Mouse (Mus musculus): Measurements from ENCODE around the gene Clic1.
A peak's percentile ranks its signal among the peaks of the same experiment; 100 is the strongest.

Gene Clic1

GRCm38 (mm10) chr17:35092403-35093198 is 42.8 kb downstream of the Clic1 start:
- no peak for DNase-seq (ENCODE audit: low read depth, low spot score)

GRCm38 (mm10) chr17:35094475-35095365 is 45.0 kb downstream of the Clic1 start:
- DNase-seq (ENCODE audit: low read depth, low spot score) = no peak

- DNase-seq (ENCODE audit: low read depth, low spot score) = no peak
These were observed 46.8 kb downstream of the Clic1 start for GRCm38 (mm10) chr17:35096597-35096996.

- DNase-seq (ENCODE audit: low read depth, low spot score) = no peak
These were observed 47.4 kb downstream of the Clic1 start for GRCm38 (mm10) chr17:35097164-35097655.

- DNase-seq (ENCODE audit: low read depth, low spot score) = no peak
These were observed 50.5 kb downstream of the Clic1 start for GRCm38 (mm10) chr17:35100196-35100765.

GRCm38 (mm10) chr17:35101161-35101560 is 51.4 kb downstream of the Clic1 start:
- no peak for DNase-seq (ENCODE audit: low read depth, low spot score)

- DNase-seq (ENCODE audit: low read depth, low spot score) = no peak
These were observed 52.5 kb downstream of the Clic1 start for GRCm38 (mm10) chr17:35102299-35102698.

GRCm38 (mm10) chr17:35103221-35103690 is 53.5 kb downstream of the Clic1 start:
- peak; percentile 23 for DNase-seq (ENCODE audit: low read depth, low spot score)

- DNase-seq (ENCODE audit: low read depth, low spot score) = no peak
These were observed 54.3 kb downstream of the Clic1 start for GRCm38 (mm10) chr17:35104079-35104478.

GRCm38 (mm10) chr17:35104754-35105153 is 55.0 kb downstream of the Clic1 start:
- DNase-seq (ENCODE audit: low read depth, low spot score) = no peak

GRCm38 (mm10) chr17:35105740-35106389 is 56.1 kb downstream of the Clic1 start:
- DNase-seq (ENCODE audit: low read depth, low spot score) = no peak

- DNase-seq (ENCODE audit: low read depth, low spot score) = no peak
These were observed 56.8 kb downstream of the Clic1 start for GRCm38 (mm10) chr17:35106522-35106921.

- no peak for DNase-seq (ENCODE audit: low read depth, low spot score)
These were observed 58.3 kb downstream of the Clic1 start, which contains the start of gene Ly6g5c for GRCm38 (mm10) chr17:35108097-35108496. Gene Ly6g5c, plus strand, starts transcription at chr17:35108279.

Data from skeletal muscle tissue, adult 2 months (tissue).